Mouse (Mus musculus): ENCODE data around the gene Icosl.
"Not testable (repeated sequence)": the region's sequence is repeated elsewhere in the genome, so short reads cannot be mapped to it uniquely, and the experiment has no call there.

GRCm38 (mm10) chr10:78099860-78100259 is 30.8 kb downstream of the Icosl start:
- not testable (repeated sequence) for TF ChIP-seq CTCF (IDR thresholded peaks at IDR 0.05; ENCODE audit: insufficient read depth, low read length); POLR2A (IDR thresholded peaks at IDR 0.05; ENCODE audit: borderline replicate concordance, extremely low read depth, low read depth, low read length)

Data from lung, adult 2 months (tissue).